Mouse (Mus musculus) kidney, adult 2 months (tissue): ENCODE results near the gene Peak1. TPM values are rescaled to one million over a fixed set of nuclear protein-coding genes. Genes with fewer than 3 reads are reported as not detected.
"Not testable (repeated sequence)": the region's sequence is repeated elsewhere in the genome, so short reads cannot be mapped to it uniquely, and the experiment has no call there.

Experiments used
- DNase-seq: peaks from one replicate; pipeline ENCODE4 v3.0.0; 2021
- H3K27ac ChIP-seq: fragments of 200-500 bp; 2 replicates; pipeline ENCODE4 v1.5.1; 2012; ENCODE audit warnings: low read depth, low read length, control low read depth, inconsistent platforms; ENCODE audit not compliant: insufficient read depth
- H3K27me3 ChIP-seq: fragments of 200-500 bp; replicated peaks from 2 replicates; pipeline ENCODE4 v1.6.1; 2012; ENCODE audit warnings: mild to moderate bottlenecking, moderate library complexity, low read length, inconsistent platforms; ENCODE audit not compliant: control insufficient read depth, insufficient read depth
- H3K36me3 ChIP-seq: fragments of 200-500 bp; 2 replicates; pipeline ENCODE4 v1.6.1; 2012; ENCODE audit warnings: mild to moderate bottlenecking, moderate library complexity, low read length, inconsistent platforms; ENCODE audit not compliant: control insufficient read depth, insufficient read depth
- H3K4me1 ChIP-seq: fragments of 200-500 bp; 2 replicates; pipeline ENCODE4 v1.6.1; 2011; ENCODE audit warnings: low read length; ENCODE audit not compliant: control insufficient read depth, insufficient read depth
- H3K4me3 ChIP-seq: fragments of 200-500 bp; 2 replicates; pipeline ENCODE4 v1.5.1; 2011; ENCODE audit warnings: mild to moderate bottlenecking, low read depth, low read length, control low read depth; ENCODE audit not compliant: insufficient read depth
- CTCF ChIP-seq: fragments of 200-500 bp; conservative IDR thresholded peaks from 2 replicates; pipeline ENCODE4 v1.5.1; 2011; ENCODE audit warnings: low read depth, mild to moderate bottlenecking, control low read depth, low read length, moderate library complexity, mixed read lengths; ENCODE audit not compliant: insufficient read depth, insufficient read length
- POLR2A ChIP-seq: fragments of 200-500 bp; IDR thresholded peaks from one replicate; pipeline ENCODE4 v1.6.1; 2011; ENCODE audit warnings: low read depth, low read length, control low read depth
- WGBS: fragments of 180-500 bp; shearing (Covaris S2); methylation state at CpG from one replicate; pipeline ENCODE4 v1.1.7; 2018; 5-methylcytosine and 5-hydroxymethylcytosine counted together
- polyA plus RNA-seq: library from polyadenylated mRNA; depleted of rRNA; stranded (reverse); fragments of >200 nt; gene quantifications from 2 replicates; pipeline ENCODE4 v1.2.3, GENCODE M21; 2012

Peak1 gene
- polyA plus RNA-seq, 1 experiment, result 8.5 TPM

DNA sequence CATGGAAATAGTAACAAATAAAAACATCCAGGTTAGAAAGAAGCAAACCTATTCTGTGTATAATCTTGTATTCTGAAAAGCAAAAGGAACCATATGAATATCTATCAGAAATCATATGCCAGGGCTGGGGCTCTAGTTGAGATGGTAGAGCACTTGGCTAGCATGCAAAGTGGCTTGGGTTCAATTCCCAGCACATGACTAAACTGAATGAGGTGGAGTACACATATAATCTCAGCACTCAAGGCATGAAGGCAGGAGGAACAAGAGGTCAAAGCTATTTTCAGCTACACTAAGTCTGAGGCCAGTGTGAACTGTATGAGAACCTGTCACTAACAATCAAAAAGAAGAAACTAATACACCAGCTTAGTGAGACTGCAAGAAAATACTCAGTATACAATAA is 187.0 kb downstream of the Peak1 start:
- Histone ChIP-seq H3K27ac (no peak overlapping the region), H3K4me3 (no peak overlapping the region), H3K4me1 (no peaks in the 10 kb centered on the region), H3K27me3 (no peaks in the 10 kb centered on the region), H3K36me3 (no peaks in the 10 kb centered on the region)
- DNase-seq, result no peak
- TF ChIP-seq CTCF (no peak), POLR2A (no peak)

DNA sequence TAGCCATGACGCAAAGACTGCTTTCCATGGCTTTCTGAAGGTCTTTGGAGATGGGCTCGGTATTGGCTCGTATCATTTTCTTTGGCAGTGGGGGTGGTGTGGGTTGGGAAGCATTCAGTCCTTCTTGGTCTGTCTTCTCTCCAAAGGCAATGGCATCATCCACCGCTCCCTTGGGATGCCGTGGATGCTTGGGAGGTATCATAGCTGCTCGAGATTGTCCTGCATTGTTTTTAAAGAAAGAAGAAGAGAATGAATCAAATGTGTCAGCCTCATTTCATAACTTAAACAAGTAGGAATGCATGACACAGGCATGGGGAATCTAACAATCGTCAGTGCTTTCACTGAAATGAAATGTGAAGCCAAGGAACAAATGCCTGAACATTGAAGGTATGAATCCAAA is 190.2 kb downstream of the Peak1 start:
- Histone ChIP-seq H3K36me3 (no peaks in the 10 kb centered on the region), H3K4me1 (no peaks in the 10 kb centered on the region), H3K27me3 (no peaks in the 10 kb centered on the region), H3K27ac (no peak overlapping the region), H3K4me3 (no peak overlapping the region)
- no peak for DNase-seq
- TF ChIP-seq CTCF (no peak), POLR2A (no peak)
- WGBS, result 87% methylated on average over 7 of the region's 7 CpGs

DNA sequence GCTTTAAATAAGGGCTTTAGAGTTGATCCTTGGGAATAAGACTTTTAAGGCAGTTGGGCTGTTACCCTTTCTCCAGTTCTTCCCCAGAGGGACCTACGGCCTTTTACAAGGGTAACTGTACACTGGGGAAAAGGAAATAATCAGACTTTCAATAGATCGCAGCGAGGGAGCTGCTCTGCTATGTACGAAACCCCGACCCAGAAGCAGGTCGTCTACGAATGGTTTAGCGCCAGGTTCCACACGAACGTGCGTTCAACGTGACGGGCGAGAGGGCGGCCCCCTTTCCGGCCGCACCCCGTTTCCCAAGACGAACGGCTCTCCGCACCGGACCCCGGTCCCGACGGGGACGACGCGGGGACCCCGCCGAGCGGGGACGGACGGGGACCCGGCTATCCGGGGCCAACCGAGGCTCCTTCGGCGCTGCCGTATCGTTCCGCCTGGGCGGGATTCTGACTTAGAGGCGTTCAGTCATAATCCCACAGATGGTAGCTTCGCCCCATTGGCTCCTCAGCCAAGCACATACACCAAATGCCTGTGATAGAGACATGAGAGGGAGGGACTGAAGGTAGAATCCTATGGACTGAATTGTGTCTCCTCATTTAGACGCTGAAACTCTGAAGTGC is 194.3 kb downstream of the Peak1 start:
- 45% methylated on average over 45 of the region's 45 CpGs for WGBS
- H3K4me3 ChIP-seq, H3K27me3 ChIP-seq, H3K27ac ChIP-seq, H3K4me1 ChIP-seq, H3K36me3 ChIP-seq: not testable (repeated sequence)
- DNase-seq, result peak; percentile 74

DNA sequence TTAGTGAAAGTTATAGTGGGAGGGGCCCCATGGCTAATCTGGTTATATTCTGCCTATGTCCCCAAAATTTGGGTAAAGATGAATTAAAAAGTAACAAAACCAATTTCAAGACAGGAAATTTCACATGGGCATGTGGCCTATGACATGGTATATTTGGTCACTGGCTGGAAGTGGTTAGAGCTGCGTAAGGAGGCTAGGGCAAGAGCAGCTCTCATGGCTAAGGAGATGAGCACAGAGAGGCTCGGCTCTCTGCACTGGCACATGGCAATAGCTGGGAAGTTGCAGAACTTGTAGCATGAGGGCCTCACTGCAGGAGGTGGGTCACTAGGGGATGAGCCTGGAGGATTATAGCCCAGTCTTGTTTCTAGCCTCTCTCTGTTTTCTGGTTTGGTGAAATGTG is 199.0 kb downstream of the Peak1 start:
- Histone ChIP-seq H3K27me3 (no peaks in the 10 kb centered on the region), H3K4me1 (no peaks in the 10 kb centered on the region; the same call in 1 of the 2 replicates), H3K36me3 (no peaks in the 10 kb centered on the region), H3K4me3 (no peak overlapping the region), H3K27ac (no peak overlapping the region)
- WGBS, result 92% methylated on average over 2 of the region's 2 CpGs
- no peak for DNase-seq
- no peak for TF ChIP-seq CTCF
- no peak for TF ChIP-seq POLR2A

DNA sequence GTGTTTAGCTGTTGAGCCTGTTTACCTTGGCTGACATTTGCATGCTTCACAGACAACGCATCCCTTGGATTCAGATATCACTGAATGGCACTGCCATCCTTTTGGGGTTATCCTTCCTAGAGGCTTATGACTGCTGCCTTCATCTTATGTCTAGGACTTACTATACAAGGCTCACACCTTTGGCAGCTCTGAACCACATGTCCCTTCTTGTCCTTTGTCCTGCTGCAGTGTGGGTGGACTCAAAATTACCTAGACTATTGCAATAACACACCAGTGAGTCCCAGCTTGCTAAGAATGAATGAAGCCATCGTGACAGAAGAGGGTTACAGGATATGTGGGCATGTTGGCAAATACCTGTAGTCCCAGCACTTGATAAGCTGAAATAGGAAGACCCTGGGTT is 199.8 kb downstream of the Peak1 start:
- TF ChIP-seq POLR2A, result no peak
- no peak for TF ChIP-seq CTCF
- Histone ChIP-seq H3K36me3 (no peaks in the 10 kb centered on the region), H3K27ac (no peak overlapping the region), H3K4me1 (no peaks in the 10 kb centered on the region; the same call in 1 of the 2 replicates), H3K27me3 (no peaks in the 10 kb centered on the region), H3K4me3 (no peak overlapping the region)
- no peak for DNase-seq
- 83% methylated on average over 2 of the region's 2 CpGs for WGBS

DNA sequence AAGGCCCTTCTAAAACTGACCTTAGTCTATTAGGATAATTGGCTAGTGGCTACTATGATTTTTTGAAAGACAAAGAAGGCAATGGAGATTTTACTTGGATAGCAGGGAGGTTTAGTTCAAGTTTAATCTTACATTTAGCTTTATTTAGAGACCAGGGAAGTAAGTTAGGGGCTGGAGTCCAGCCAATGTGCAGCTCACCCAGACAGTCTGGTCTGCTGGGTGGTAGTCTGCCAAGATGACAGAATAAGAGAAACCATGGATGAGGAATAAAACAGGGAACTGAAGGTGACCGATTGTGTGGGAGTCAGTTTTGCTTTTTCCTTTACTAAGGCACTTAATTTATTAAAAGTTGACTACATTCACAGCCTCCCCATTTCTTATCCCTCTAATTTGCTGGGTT is 200.5 kb downstream of the Peak1 start:
- H3K36me3 ChIP-seq, result no peaks in the 10 kb centered on the region
- no peaks in the 10 kb centered on the region; the same call in 1 of the 2 replicates for H3K4me1 ChIP-seq
- no peaks in the 10 kb centered on the region for H3K27me3 ChIP-seq
- no peak overlapping the region for H3K4me3 ChIP-seq
- TF ChIP-seq POLR2A (no peak), CTCF (no peak)
- no peak overlapping the region for H3K27ac ChIP-seq
- WGBS, result 74% methylated on average over 1 of the region's 1 CpGs
- no peak for DNase-seq

DNA sequence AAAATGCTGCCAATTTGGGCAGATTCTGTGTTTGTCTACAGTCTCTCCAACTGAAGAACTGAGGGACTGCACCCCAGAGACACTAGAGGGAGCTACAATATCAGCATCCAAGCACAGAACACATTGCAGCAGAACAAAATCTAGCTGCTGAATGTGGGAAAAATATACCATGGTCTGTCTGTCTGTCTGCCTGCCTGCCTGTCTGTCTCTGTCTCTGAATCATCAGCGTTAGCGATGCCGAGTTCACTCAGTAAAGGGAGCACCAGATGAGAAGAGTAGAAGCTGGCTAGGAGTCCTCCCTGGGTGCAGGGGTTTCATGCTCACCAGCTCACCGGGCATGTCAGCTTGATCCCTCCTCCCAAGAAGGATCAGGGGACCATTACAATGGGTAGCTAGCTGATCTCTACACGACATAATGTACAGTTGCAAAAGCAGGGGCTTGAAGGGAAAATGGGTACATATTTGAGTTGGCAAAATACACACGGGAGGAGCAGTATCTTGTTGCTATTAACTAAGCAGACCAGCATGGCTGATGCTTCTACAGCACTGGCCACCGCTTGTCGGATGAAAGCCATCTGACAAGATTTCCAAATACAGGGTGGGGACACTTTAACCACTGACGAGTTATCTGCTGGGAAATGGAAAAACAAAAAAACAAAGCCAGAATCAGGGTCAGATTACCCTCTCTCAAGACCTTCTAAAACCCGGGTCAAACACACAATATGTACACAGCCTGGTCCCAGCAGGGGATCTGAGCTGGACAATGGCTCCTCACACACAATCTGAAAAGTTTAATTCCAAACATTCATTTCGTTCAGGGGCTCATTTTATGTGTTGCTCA is 204.2 kb downstream of the Peak1 start:
- Histone ChIP-seq H3K36me3 (no peaks in the 10 kb centered on the region), H3K27me3 (no peaks in the 10 kb centered on the region), H3K4me3 (no peak overlapping the region), H3K4me1 (no peaks in the 10 kb centered on the region; the same call in 1 of the 2 replicates), H3K27ac (no peak overlapping the region)
- TF ChIP-seq CTCF (peak; percentile 58), POLR2A (no peak)
- WGBS, result 35% methylated on average over 11 of the region's 11 CpGs
- peak; percentile 62 for DNase-seq
